Mouse (Mus musculus) liver, postnatal 0 days (tissue): ENCODE data around the gene Wrb.

Experiments used
- CTCF ChIP-seq: sonication (generic); IDR thresholded peaks from 2 replicates; pipeline ENCODE4 v1.5.1; 2016; ENCODE audit warnings: antibody characterized with exemption, low read depth
- EP300 ChIP-seq: IDR thresholded peaks from 2 replicates; pipeline ENCODE4 v1.6.1; 2016; ENCODE audit warnings: antibody characterized with exemption, low read depth, mild to moderate bottlenecking

- no peak for TF ChIP-seq CTCF
- TF ChIP-seq EP300: no peak
These were observed 34.4 kb upstream of the Wrb start for GRCm38 (mm10) chr16:96110655-96111345.
